Mouse (Mus musculus) heart, embryonic 16.5 days (tissue): ENCODE data around the gene Tdrd3. TPM values are rescaled to one million over a fixed set of nuclear protein-coding genes. Genes with fewer than 3 reads are reported as not detected.
A peak's percentile ranks its signal among the peaks of the same experiment; 100 is the strongest.

Experiments
- ATAC-seq: fragments of 200-750 bp; cut with Nextera tagmentation; replicated peaks from 2 replicates; pipeline ENCODE4 v1.8.0; 2017; ENCODE audit warnings: moderate number of reproducible peaks; ENCODE audit not compliant: insufficient read depth, low FRiP score; ENCODE audit errors: extremely low read depth
- H3K27ac ChIP-seq: fragments of 300-500 bp; sonication (generic); 2 replicates; pipeline ENCODE4 v1.5.1; 2014; ENCODE audit warnings: mild to moderate bottlenecking, low read length, control low read depth, moderate library complexity
- H3K27me3 ChIP-seq: fragments of 300-500 bp; sonication (generic); 2 replicates; pipeline ENCODE4 v1.6.1; 2014; ENCODE audit warnings: low read length, mixed read lengths; ENCODE audit not compliant: control insufficient read depth, insufficient read depth
- H3K36me3 ChIP-seq: fragments of 300-500 bp; sonication (generic); 2 replicates; pipeline ENCODE4 v1.6.1; 2014; ENCODE audit not compliant: control insufficient read depth, insufficient read depth
- H3K4me1 ChIP-seq: fragments of 300-500 bp; sonication (generic); 2 replicates; pipeline ENCODE4 v1.6.1; 2014; ENCODE audit warnings: low read length, mixed read lengths; ENCODE audit not compliant: control insufficient read depth, insufficient read depth
- H3K4me2 ChIP-seq: fragments of 300-500 bp; sonication (generic); 2 replicates; pipeline ENCODE4 v1.6.1; 2014; ENCODE audit warnings: low read depth, mild to moderate bottlenecking, control low read depth, low read length
- H3K4me3 ChIP-seq: fragments of 300-500 bp; sonication (generic); 2 replicates; pipeline ENCODE4 v1.5.1; 2014; ENCODE audit warnings: mild to moderate bottlenecking, control low read depth, low read length
- H3K9ac ChIP-seq: fragments of 300-500 bp; sonication (generic); 2 replicates; pipeline ENCODE4 v1.6.1; 2014; ENCODE audit warnings: low read length, control low read depth
- H3K9me3 ChIP-seq: fragments of 300-500 bp; sonication (generic); replicated peaks from 2 replicates; pipeline ENCODE4 v1.6.1; 2016; ENCODE audit warnings: low read length; ENCODE audit not compliant: control insufficient read depth
- WGBS: fragments of 180-500 bp; shearing (Covaris S2); extraction: QIAGEN DNeasy Blood & Tissue Kit; methylation state at CpG from one replicate; pipeline ENCODE4 v1.1.7; 2014; 5-methylcytosine and 5-hydroxymethylcytosine counted together
- polyA plus RNA-seq: library from polyadenylated mRNA; unstranded; fragments of >200 nt; fragmentation: Nextera tagmentation; extraction: Ambion mirVana; gene quantifications from 2 replicates; pipeline ENCODE4 v1.2.1, GENCODE M21; 2015

The Tdrd3 gene
- polyA plus RNA-seq, 1 experiment from 2014 or later = 19.3 TPM

GRCm38 (mm10) chr14:87417691-87418070 is 1.2 kb downstream of the Tdrd3 start:
- H3K4me2 ChIP-seq = peak overlapping the region; percentile 91
- ATAC-seq = no peak
- H3K4me3 ChIP-seq = peak overlapping the region; percentile 75
- H3K9ac ChIP-seq = peak overlapping the region; percentile 99
- WGBS = 1% methylated on average over 3 of the region's 3 CpGs
- H3K27ac ChIP-seq = peak overlapping the region; percentile 100
- H3K4me1 ChIP-seq = peaks cover 27% of the 10 kb centered on the region
- no peaks in the 10 kb centered on the region for H3K27me3 ChIP-seq
- no peaks in the 10 kb centered on the region for H3K9me3 ChIP-seq
- no peaks in the 10 kb centered on the region for H3K36me3 ChIP-seq

GRCm38 (mm10) chr14:87419740-87420139 is 3.3 kb downstream of the Tdrd3 start:
- no peaks in the 10 kb centered on the region for H3K27me3 ChIP-seq
- no peak overlapping the region; the same call in 1 of the 2 replicates for H3K27ac ChIP-seq
- H3K4me1 ChIP-seq = peaks cover 35% of the 10 kb centered on the region
- no peak overlapping the region for H3K4me3 ChIP-seq
- no peak overlapping the region for H3K9ac ChIP-seq
- no peaks in the 10 kb centered on the region for H3K9me3 ChIP-seq
- no peaks in the 10 kb centered on the region for H3K36me3 ChIP-seq
- no peak overlapping the region for H3K4me2 ChIP-seq
- ATAC-seq = no peak
- 71% methylated on average over 2 of the region's 2 CpGs for WGBS

- ATAC-seq = no peak
- Histone ChIP-seq H3K9ac (no peak overlapping the region), H3K27ac (no peak overlapping the region), H3K4me1 (peaks cover 32% of the 10 kb centered on the region), H3K9me3 (no peaks in the 10 kb centered on the region), H3K4me3 (no peak overlapping the region), H3K27me3 (no peaks in the 10 kb centered on the region), H3K36me3 (no peaks in the 10 kb centered on the region), H3K4me2 (no peak overlapping the region)
- WGBS = 77% methylated on average over 4 of the region's 4 CpGs
Measured at GRCm38 (mm10) chr14:87420576-87420975, 4.1 kb downstream of the Tdrd3 start.

- ATAC-seq = no peak
- no peaks in the 10 kb centered on the region for H3K9me3 ChIP-seq
- no peak overlapping the region for H3K9ac ChIP-seq
- no peak overlapping the region for H3K27ac ChIP-seq
- H3K4me1 ChIP-seq = peaks cover 42% of the 10 kb centered on the region
- WGBS = 88% methylated on average over 3 of the region's 3 CpGs
- H3K4me3 ChIP-seq = no peak overlapping the region
- no peak overlapping the region for H3K4me2 ChIP-seq
- H3K27me3 ChIP-seq = no peaks in the 10 kb centered on the region
- no peaks in the 10 kb centered on the region for H3K36me3 ChIP-seq
Measured at GRCm38 (mm10) chr14:87422432-87422831, 6.0 kb downstream of the Tdrd3 start.

GRCm38 (mm10) chr14:87426297-87426922 is 10.0 kb downstream of the Tdrd3 start:
- peaks cover 32% of the 10 kb centered on the region for H3K4me1 ChIP-seq
- peak overlapping the region; percentile 61 for H3K27ac ChIP-seq

GRCm38 (mm10) chr14:87427032-87427431 is 10.6 kb downstream of the Tdrd3 start:
- no peak overlapping the region for H3K4me3 ChIP-seq
- no peaks in the 10 kb centered on the region for H3K36me3 ChIP-seq
- 81% methylated on average over 4 of the region's 4 CpGs for WGBS
- H3K27ac ChIP-seq = no peak overlapping the region
- H3K9me3 ChIP-seq = no peaks in the 10 kb centered on the region
- H3K27me3 ChIP-seq = no peaks in the 10 kb centered on the region
- H3K4me1 ChIP-seq = peaks cover 26% of the 10 kb centered on the region
- H3K4me2 ChIP-seq = no peak overlapping the region
- ATAC-seq = no peak
- H3K9ac ChIP-seq = no peak overlapping the region

More at GRCm38 (mm10) chr14:87426297-87426922, 10.0 kb downstream of the Tdrd3 start:
- H3K4me3 ChIP-seq = no peak overlapping the region
- no peaks in the 10 kb centered on the region for H3K9me3 ChIP-seq
- WGBS = 34% methylated on average over 7 of the region's 7 CpGs
- no peaks in the 10 kb centered on the region for H3K36me3 ChIP-seq
- no peak overlapping the region for H3K9ac ChIP-seq
- peak; percentile 59 for ATAC-seq
- H3K4me2 ChIP-seq = peak overlapping the region; percentile 28; the same call in 1 of the 2 replicates
- no peaks in the 10 kb centered on the region for H3K27me3 ChIP-seq

GRCm38 (mm10) chr14:87427659-87428289 is 11.3 kb downstream of the Tdrd3 start:
- Histone ChIP-seq H3K4me1 (peaks cover 25% of the 10 kb centered on the region), H3K4me2 (no peak overlapping the region), H3K9me3 (no peaks in the 10 kb centered on the region), H3K36me3 (no peaks in the 10 kb centered on the region), H3K4me3 (no peak overlapping the region), H3K9ac (no peak overlapping the region), H3K27me3 (no peaks in the 10 kb centered on the region), H3K27ac (no peak overlapping the region)
- no peak for ATAC-seq
- WGBS = 62% methylated on average over 5 of the region's 5 CpGs

GRCm38 (mm10) chr14:87433390-87433915 is 17.0 kb downstream of the Tdrd3 start:
- Histone ChIP-seq H3K9me3 (no peaks in the 10 kb centered on the region), H3K36me3 (peaks cover 9% of the 10 kb centered on the region), H3K4me1 (0 out of 2 replicates have a peak, but pooled peaks cover 1% of the 10 kb centered on the region), H3K4me3 (no peak overlapping the region), H3K4me2 (no peak overlapping the region), H3K9ac (no peak overlapping the region), H3K27ac (no peak overlapping the region), H3K27me3 (no peaks in the 10 kb centered on the region)
- no peak for ATAC-seq
- WGBS = 77% methylated on average over 5 of the region's 5 CpGs

- H3K4me1 ChIP-seq = peaks cover 6% of the 10 kb centered on the region; the same call in 1 of the 2 replicates
- H3K4me3 ChIP-seq = no peak overlapping the region
- peaks cover 9% of the 10 kb centered on the region for H3K36me3 ChIP-seq
- no peaks in the 10 kb centered on the region for H3K9me3 ChIP-seq
- 89% methylated on average over 4 of the region's 4 CpGs for WGBS
- H3K9ac ChIP-seq = no peak overlapping the region
- no peaks in the 10 kb centered on the region for H3K27me3 ChIP-seq
- H3K4me2 ChIP-seq = no peak overlapping the region
- no peak for ATAC-seq
- H3K27ac ChIP-seq = no peak overlapping the region
Measured at GRCm38 (mm10) chr14:87435382-87435781, 18.9 kb downstream of the Tdrd3 start.
